Mouse (Mus musculus) liver, adult 2 months (tissue): ENCODE measurements around the gene Pou2f3.

Source experiments
- CTCF ChIP-seq: fragments of 200-500 bp; IDR thresholded peaks from 2 replicates; pipeline ENCODE4 v1.5.1; 2011; ENCODE audit warnings: low read depth, low read length, control low read depth
- POLR2A ChIP-seq: fragments of 200-500 bp; IDR thresholded peaks from 2 replicates; pipeline ENCODE4 v1.6.1; 2011; ENCODE audit warnings: low read length, control low read depth; ENCODE audit not compliant: insufficient read depth; ENCODE audit errors: extremely low read depth

- no peak for TF ChIP-seq CTCF
- peak; percentile 57; the same call in 1 of the 2 replicates for TF ChIP-seq POLR2A
Observed at GRCm38 (mm10) chr9:43231805-43232204, 21.6 kb upstream of the Pou2f3 start.
